Mouse (Mus musculus) lung, embryonic 14.5 days (tissue): ENCODE measurements around the gene Erlin1. TPM values are rescaled to one million over a fixed set of nuclear protein-coding genes. Genes with fewer than 3 reads are reported as not detected.
A peak's percentile ranks its signal among the peaks of the same experiment; 100 is the strongest.

ENCODE experiments used
- ATAC-seq: fragments of 200-750 bp; cut with Nextera tagmentation; 2 replicates; pipeline ENCODE4 v1.8.0; 2017; ENCODE audit warnings: mild to moderate bottlenecking, moderate TSS enrichment, moderate library complexity; ENCODE audit not compliant: insufficient read depth
- DNase-seq: peaks from one replicate; pipeline ENCODE4 v3.0.0-alpha.2; 2015
- H3K27ac ChIP-seq: fragments of 300-500 bp; sonication (generic); 2 replicates; pipeline ENCODE4 v1.5.1; 2014; ENCODE audit warnings: low read depth, mild to moderate bottlenecking, moderate library complexity
- H3K27me3 ChIP-seq: fragments of 300-500 bp; sonication (generic); 2 replicates; pipeline ENCODE4 v1.6.1; 2014; ENCODE audit warnings: low read length, control low read depth; ENCODE audit not compliant: insufficient read depth
- H3K36me3 ChIP-seq: fragments of 300-500 bp; sonication (generic); 2 replicates; pipeline ENCODE4 v1.6.1; 2014; ENCODE audit warnings: control low read depth; ENCODE audit not compliant: insufficient read depth
- H3K4me1 ChIP-seq: fragments of 300-500 bp; sonication (generic); 2 replicates; pipeline ENCODE4 v1.6.1; 2014; ENCODE audit warnings: antibody characterized with exemption, control low read depth; ENCODE audit not compliant: insufficient read depth
- H3K4me2 ChIP-seq: fragments of 300-500 bp; sonication (generic); 2 replicates; pipeline ENCODE4 v1.6.1; 2014; ENCODE audit warnings: mild to moderate bottlenecking
- H3K4me3 ChIP-seq: fragments of 300-500 bp; sonication (generic); 2 replicates; pipeline ENCODE4 v1.5.1; 2014; ENCODE audit warnings: low read depth, low read length
- H3K9ac ChIP-seq: fragments of 300-500 bp; sonication (generic); 2 replicates; pipeline ENCODE4 v1.6.1; 2014
- H3K9me3 ChIP-seq: fragments of 300-500 bp; sonication (generic); 2 replicates; pipeline ENCODE4 v1.6.1; 2016; ENCODE audit warnings: low read depth, low read length, control low read depth
- CTCF ChIP-seq: IDR thresholded peaks from 2 replicates; pipeline ENCODE4 v1.5.1; 2016; ENCODE audit warnings: antibody characterized with exemption, low read depth
- WGBS: fragments of 180-500 bp; shearing (Covaris S2); extraction: QIAGEN DNeasy Blood & Tissue Kit; methylation state at CpG from one replicate; pipeline ENCODE4 v1.1.7; 2014; 5-methylcytosine and 5-hydroxymethylcytosine counted together
- polyA plus RNA-seq: library from polyadenylated mRNA; unstranded; fragments of >200 nt; fragmentation: Nextera tagmentation; extraction: Ambion mirVana; gene quantifications from 2 replicates; pipeline ENCODE4 v1.2.1, GENCODE M21; 2014

Gene Erlin1
- polyA plus RNA-seq, 1 experiment from 2014 or later, result 34.8 TPM

- H3K27ac ChIP-seq, result no peak overlapping the region
- H3K36me3 ChIP-seq, result no peaks in the 10 kb centered on the region
- peak; percentile 27; the same call in 1 of the 2 replicates for TF ChIP-seq CTCF
- DNase-seq, result no peak
- no peaks in the 10 kb centered on the region for H3K27me3 ChIP-seq
- ATAC-seq, result no peak
- WGBS, result 68% methylated on average over 5 of the region's 5 CpGs
- no peaks in the 10 kb centered on the region for H3K9me3 ChIP-seq
- 0 out of 2 replicates have a peak, but pooled peaks cover 2% of the 10 kb centered on the region for H3K4me1 ChIP-seq
- H3K4me3 ChIP-seq, result no peak overlapping the region
- H3K4me2 ChIP-seq, result no peak overlapping the region
- H3K9ac ChIP-seq, result no peak overlapping the region
These were observed 46.5 kb downstream of the Erlin1 start for GRCm38 (mm10) chr19:44023066-44023465.

- ATAC-seq (peak; percentile 49), DNase-seq (peak; percentile 88)
- H3K9ac ChIP-seq, result no peak overlapping the region
- no peak for TF ChIP-seq CTCF
- no peak overlapping the region for H3K27ac ChIP-seq
- 68% methylated on average over 4 of the region's 4 CpGs for WGBS
- H3K4me2 ChIP-seq, result no peak overlapping the region
- H3K27me3 ChIP-seq, result no peaks in the 10 kb centered on the region
- H3K4me3 ChIP-seq, result no peak overlapping the region
- H3K4me1 ChIP-seq, result no peaks in the 10 kb centered on the region
- H3K36me3 ChIP-seq, result no peaks in the 10 kb centered on the region
- H3K9me3 ChIP-seq, result no peaks in the 10 kb centered on the region
These were observed 48.1 kb downstream of the Erlin1 start for GRCm38 (mm10) chr19:44021502-44021901.

- no peak for TF ChIP-seq CTCF
- H3K27ac ChIP-seq, result no peak overlapping the region
- no peaks in the 10 kb centered on the region for H3K9me3 ChIP-seq
- H3K9ac ChIP-seq, result no peak overlapping the region
- ATAC-seq (no peak), DNase-seq (no peak)
- 59% methylated on average over 7 of the region's 7 CpGs for WGBS
- no peaks in the 10 kb centered on the region for H3K27me3 ChIP-seq
- no peak overlapping the region for H3K4me2 ChIP-seq
- no peak overlapping the region for H3K4me3 ChIP-seq
- no peaks in the 10 kb centered on the region for H3K36me3 ChIP-seq
- no peaks in the 10 kb centered on the region for H3K4me1 ChIP-seq
These were observed 49.8 kb downstream of the Erlin1 start for GRCm38 (mm10) chr19:44019739-44020138.

- 42% methylated on average over 6 of the region's 6 CpGs for WGBS
- H3K4me3 ChIP-seq, result no peak overlapping the region
- no peaks in the 10 kb centered on the region for H3K36me3 ChIP-seq
- H3K9ac ChIP-seq, result no peak overlapping the region
- no peaks in the 10 kb centered on the region for H3K9me3 ChIP-seq
- no peak overlapping the region for H3K27ac ChIP-seq
- DNase-seq (no peak), ATAC-seq (no peak)
- no peaks in the 10 kb centered on the region for H3K4me1 ChIP-seq
- H3K27me3 ChIP-seq, result no peaks in the 10 kb centered on the region
- no peak for TF ChIP-seq CTCF
- no peak overlapping the region for H3K4me2 ChIP-seq
These were observed 55.7 kb downstream of the Erlin1 start for GRCm38 (mm10) chr19:44013862-44014261.

GRCm38 (mm10) chr19:44008784-44009183 lies 60.8 kb downstream of the Erlin1 start:
- DNase-seq (peak; percentile 93), ATAC-seq (peak; percentile 93)
- 23% methylated on average over 15 of the region's 15 CpGs for WGBS

GRCm38 (mm10) chr19:44007186-44007585 lies 62.4 kb downstream of the Erlin1 start:
- ATAC-seq (no peak), DNase-seq (peak; percentile 21)
- no peak overlapping the region for H3K4me3 ChIP-seq
- H3K27me3 ChIP-seq, result no peaks in the 10 kb centered on the region
- H3K36me3 ChIP-seq, result no peaks in the 10 kb centered on the region
- H3K9ac ChIP-seq, result no peak overlapping the region
- no peak overlapping the region for H3K27ac ChIP-seq
- H3K4me2 ChIP-seq, result no peak overlapping the region
- WGBS, result 60% methylated on average over 12 of the region's 12 CpGs
- no peak for TF ChIP-seq CTCF
- peaks cover 5% of the 10 kb centered on the region; the same call in 1 of the 2 replicates for H3K4me1 ChIP-seq
- H3K9me3 ChIP-seq, result no peaks in the 10 kb centered on the region

More at GRCm38 (mm10) chr19:44008784-44009183, 60.8 kb downstream of the Erlin1 start:
- H3K27me3 ChIP-seq, result no peaks in the 10 kb centered on the region
- no peak for TF ChIP-seq CTCF
- H3K9ac ChIP-seq, result no peak overlapping the region
- H3K9me3 ChIP-seq, result no peaks in the 10 kb centered on the region
- no peak overlapping the region for H3K4me2 ChIP-seq
- no peaks in the 10 kb centered on the region for H3K36me3 ChIP-seq
- peaks cover 5% of the 10 kb centered on the region; the same call in 1 of the 2 replicates for H3K4me1 ChIP-seq
- H3K4me3 ChIP-seq, result no peak overlapping the region
- peak overlapping the region; percentile 14; the same call in 1 of the 2 replicates for H3K27ac ChIP-seq

GRCm38 (mm10) chr19:44005025-44005424 lies 64.6 kb downstream of the Erlin1 start:
- no peak for TF ChIP-seq CTCF
- no peaks in the 10 kb centered on the region for H3K27me3 ChIP-seq
- H3K4me3 ChIP-seq, result no peak overlapping the region
- no peak for ATAC-seq
- no peaks in the 10 kb centered on the region for H3K36me3 ChIP-seq
- no peaks in the 10 kb centered on the region for H3K9me3 ChIP-seq
- H3K4me2 ChIP-seq, result no peak overlapping the region
- peaks cover 5% of the 10 kb centered on the region; the same call in 1 of the 2 replicates for H3K4me1 ChIP-seq
- no peak overlapping the region for H3K27ac ChIP-seq
- DNase-seq, result no peak
- 51% methylated on average over 4 of the region's 4 CpGs for WGBS
- H3K9ac ChIP-seq, result no peak overlapping the region

- Histone ChIP-seq H3K4me2 (no peak overlapping the region), H3K4me3 (no peak overlapping the region), H3K36me3 (no peaks in the 10 kb centered on the region), H3K4me1 (peaks cover 5% of the 10 kb centered on the region; the same call in 1 of the 2 replicates), H3K27ac (no peak overlapping the region), H3K27me3 (no peaks in the 10 kb centered on the region), H3K9ac (no peak overlapping the region), H3K9me3 (no peaks in the 10 kb centered on the region)
- ATAC-seq (no peak), DNase-seq (no peak)
- TF ChIP-seq CTCF, result no peak
- WGBS, result 93% methylated on average over 2 of the region's 2 CpGs
These were observed 65.3 kb downstream of the Erlin1 start for GRCm38 (mm10) chr19:44004261-44004660.
